Mouse (Mus musculus): Measurements from ENCODE around the gene Cln3.

- TF ChIP-seq POLR2A (IDR thresholded peaks at IDR 0.05; ENCODE audit: extremely low read depth, insufficient read depth, low read length), result no peak
- no peak for TF ChIP-seq CTCF (IDR thresholded peaks at IDR 0.05; ENCODE audit: extremely low read depth, insufficient read depth, low read length)
Observed at GRCm38 (mm10) chr7:126585717-126586116, at the start of gene Cln3.
